Mouse (Mus musculus): ENCODE data around the gene Anxa9. TPM values are rescaled to one million over a fixed set of nuclear protein-coding genes. Genes with fewer than 3 reads are reported as not detected.

The Anxa9 gene
- polyA plus RNA-seq, 1 experiment from 2014 or later, result 0.47 TPM

DNA sequence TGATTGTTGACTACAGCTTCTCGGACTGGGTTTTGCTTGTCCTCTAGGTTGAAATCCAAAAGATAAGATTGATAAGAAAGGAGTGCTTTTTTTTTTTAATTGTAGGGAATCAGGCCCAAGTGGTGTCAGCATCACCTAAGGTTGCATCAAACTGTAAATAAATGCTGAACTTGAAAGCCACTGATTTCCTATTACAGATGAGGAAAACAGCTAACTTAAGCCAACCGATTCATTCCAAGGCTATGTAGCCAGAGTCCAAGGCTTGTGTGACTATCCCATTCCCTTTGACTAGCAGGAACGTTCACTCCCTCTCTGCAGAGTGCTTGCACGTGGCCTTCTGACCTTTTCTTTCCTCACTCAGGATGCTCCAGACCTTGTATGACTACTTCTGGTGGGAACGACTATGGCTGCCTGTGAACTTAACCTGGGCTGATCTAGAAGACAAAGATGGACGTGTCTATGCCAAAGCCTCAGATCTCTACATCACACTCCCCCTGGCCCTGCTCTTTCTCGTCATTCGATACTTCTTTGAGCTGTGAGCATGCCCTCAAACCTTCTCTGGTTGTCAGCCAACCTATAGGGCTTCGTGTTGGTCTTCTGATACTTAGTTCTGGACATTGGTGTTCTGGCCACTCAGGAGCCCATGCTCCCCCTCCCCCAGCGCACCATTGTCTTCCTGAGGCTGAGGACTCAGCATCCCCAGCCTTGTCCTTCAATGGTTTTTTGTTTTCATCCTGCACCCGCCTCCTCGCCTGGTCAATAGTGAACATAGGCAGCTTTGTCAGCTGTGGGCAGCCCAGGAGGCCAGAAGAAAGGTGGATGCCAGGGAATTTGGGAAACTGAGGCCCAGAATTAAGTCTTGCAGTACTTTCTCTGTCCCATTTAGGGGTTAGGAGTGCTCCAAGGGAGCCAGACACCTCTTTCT lies 13.0 kb upstream of the Anxa9 start:
- H3K27me3 ChIP-seq, result no peaks in the 10 kb centered on the region
- no peaks in the 10 kb centered on the region for H3K9me3 ChIP-seq
- no peak overlapping the region for H3K27ac ChIP-seq (replicated peaks)
- no peak for ATAC-seq (replicated peaks)
- peaks cover 26% of the 10 kb centered on the region for H3K4me1 ChIP-seq
- no peak overlapping the region for H3K4me3 ChIP-seq
- no peak overlapping the region for H3K4me2 ChIP-seq (replicated peaks)
- H3K36me3 ChIP-seq, result peaks cover 49% of the 10 kb centered on the region
- no peak overlapping the region for H3K9ac ChIP-seq (replicated peaks)
- 67% methylated on average over 12 of the region's 12 CpGs for WGBS

DNA sequence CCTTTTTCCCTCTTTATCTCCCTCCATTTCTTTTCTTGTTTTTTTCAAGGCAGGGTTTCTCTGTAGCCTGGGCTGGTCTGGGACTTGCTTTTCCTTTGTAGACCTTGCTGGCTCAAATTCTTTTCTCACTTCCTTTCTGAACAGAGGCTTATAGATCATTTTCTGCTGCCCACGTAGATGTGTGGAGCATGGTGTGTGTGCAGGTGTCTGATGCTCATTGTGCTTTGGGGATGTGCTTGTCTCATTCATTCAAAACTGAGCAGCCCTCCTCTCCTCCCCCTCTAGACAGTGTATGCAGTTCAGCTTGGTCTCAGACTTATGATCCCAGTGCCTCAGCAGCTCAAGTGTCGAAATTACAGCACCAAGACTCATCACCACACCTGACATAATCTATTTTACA lies 12.1 kb upstream of the Anxa9 start:
- no peak overlapping the region for H3K9ac ChIP-seq (replicated peaks)
- WGBS, result 66% methylated on average over 2 of the region's 2 CpGs
- no peak overlapping the region for H3K27ac ChIP-seq (replicated peaks)

GRCm38 (mm10) chr3:95318548-95318947 lies 11.6 kb upstream of the Anxa9 start:
- no peaks in the 10 kb centered on the region for H3K9me3 ChIP-seq
- H3K36me3 ChIP-seq, result peaks cover 35% of the 10 kb centered on the region
- H3K27ac ChIP-seq (replicated peaks), result no peak overlapping the region
- no peak overlapping the region for H3K9ac ChIP-seq (replicated peaks)
- no peak overlapping the region for H3K4me3 ChIP-seq
- no peak overlapping the region for H3K4me2 ChIP-seq (replicated peaks)
- H3K4me1 ChIP-seq, result peaks cover 33% of the 10 kb centered on the region
- 36% methylated on average over 6 of the region's 6 CpGs for WGBS
- ATAC-seq (replicated peaks), result no peak
- H3K27me3 ChIP-seq, result no peaks in the 10 kb centered on the region

More for the DNA sequence above, 12.1 kb upstream of the Anxa9 start:
- Histone ChIP-seq H3K4me3 (no peak overlapping the region), H3K27me3 (no peaks in the 10 kb centered on the region), H3K4me1 (peaks cover 32% of the 10 kb centered on the region), H3K36me3 (peaks cover 41% of the 10 kb centered on the region), H3K9me3 (no peaks in the 10 kb centered on the region), H3K4me2 (replicated peaks) (no peak overlapping the region)
- no peak for ATAC-seq (replicated peaks)

DNA sequence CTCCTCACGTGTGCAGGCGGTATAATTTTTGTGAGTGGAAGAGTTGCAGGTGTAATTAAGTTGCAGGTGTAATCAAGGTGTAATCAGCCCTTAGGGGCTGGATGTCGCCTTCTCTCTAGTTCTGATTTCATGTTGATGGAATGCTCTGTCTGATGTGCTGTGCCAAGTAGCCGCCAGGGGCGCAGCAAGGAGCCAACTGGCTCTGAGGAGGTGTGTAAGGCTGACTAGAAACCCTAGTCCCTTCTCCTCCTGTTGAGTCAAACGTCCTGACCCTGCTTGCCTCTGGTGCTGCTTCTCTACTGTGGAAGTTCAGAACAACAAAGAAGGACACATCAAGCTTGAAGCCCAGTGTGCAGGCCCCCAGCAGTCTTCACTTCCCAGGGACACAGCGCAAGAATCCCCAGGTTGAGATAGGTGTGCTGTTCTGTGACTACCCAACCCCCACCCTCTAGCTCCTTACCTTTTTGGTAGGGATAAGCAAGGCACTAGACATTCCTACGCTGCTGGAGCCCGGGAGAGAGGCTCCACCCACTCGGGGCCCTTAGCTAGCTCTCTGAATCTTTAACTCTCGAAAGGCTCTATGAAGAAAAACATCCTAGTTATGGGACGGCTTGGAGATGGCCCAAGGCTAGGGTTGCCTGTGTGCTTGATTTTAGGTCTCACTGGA lies 10.6 kb upstream of the Anxa9 start:
- Histone ChIP-seq H3K9ac (replicated peaks) (no peak overlapping the region), H3K4me3 (no peak overlapping the region), H3K36me3 (peaks cover 26% of the 10 kb centered on the region), H3K27ac (replicated peaks) (no peak overlapping the region), H3K4me1 (peaks cover 33% of the 10 kb centered on the region), H3K9me3 (no peaks in the 10 kb centered on the region), H3K27me3 (no peaks in the 10 kb centered on the region), H3K4me2 (replicated peaks) (no peak overlapping the region)
- no peak for ATAC-seq (replicated peaks)
- 20% methylated on average over 12 of the region's 12 CpGs for WGBS

DNA sequence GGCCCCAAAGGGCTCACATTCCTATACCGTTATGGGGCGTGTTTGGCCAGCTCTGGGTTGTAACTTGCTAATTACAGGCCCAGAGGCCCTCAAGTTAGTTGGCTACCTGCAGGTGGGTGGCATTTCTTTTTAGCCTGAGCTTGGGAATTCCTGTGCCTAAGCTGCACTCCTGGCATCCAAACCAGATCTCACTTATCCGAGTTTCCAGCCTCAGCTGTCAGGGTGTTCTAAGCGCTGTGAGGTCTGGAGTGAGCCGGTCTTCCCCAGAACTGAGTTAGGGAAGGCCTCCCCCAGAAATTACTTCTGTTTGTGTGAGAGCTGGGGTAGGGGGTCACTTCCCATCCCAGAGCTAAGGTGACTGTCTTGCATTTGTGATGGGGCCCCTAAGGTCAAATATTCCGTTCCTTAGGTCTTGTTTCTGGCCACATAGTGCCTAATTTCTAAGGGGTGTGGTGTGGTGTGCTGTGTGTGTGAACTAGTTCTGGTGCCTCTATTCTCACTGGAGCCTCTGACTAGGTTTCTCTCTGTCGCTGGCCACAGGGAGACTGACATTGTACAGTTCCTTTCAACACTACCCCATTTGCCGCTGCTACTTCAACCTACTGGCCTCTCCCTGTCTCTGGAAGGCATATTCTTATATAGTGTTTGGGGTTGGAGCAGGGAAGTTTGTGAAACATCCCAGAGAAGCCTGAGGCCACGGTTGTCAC lies 9.0 kb upstream of the Anxa9 start:
- H3K36me3 ChIP-seq, result peaks cover 10% of the 10 kb centered on the region
- H3K27ac ChIP-seq (replicated peaks), result peak overlapping the region; percentile 90
- H3K4me1 ChIP-seq, result peaks cover 33% of the 10 kb centered on the region
- H3K9ac ChIP-seq (replicated peaks), result peak overlapping the region; percentile 92
- H3K4me3 ChIP-seq, result peak overlapping the region; percentile 85
- peak overlapping the region; percentile 68 for H3K4me2 ChIP-seq (replicated peaks)
- WGBS, result 10% methylated on average over 9 of the region's 9 CpGs
- no peaks in the 10 kb centered on the region for H3K9me3 ChIP-seq
- H3K27me3 ChIP-seq, result no peaks in the 10 kb centered on the region
- ATAC-seq (replicated peaks), result no peak

DNA sequence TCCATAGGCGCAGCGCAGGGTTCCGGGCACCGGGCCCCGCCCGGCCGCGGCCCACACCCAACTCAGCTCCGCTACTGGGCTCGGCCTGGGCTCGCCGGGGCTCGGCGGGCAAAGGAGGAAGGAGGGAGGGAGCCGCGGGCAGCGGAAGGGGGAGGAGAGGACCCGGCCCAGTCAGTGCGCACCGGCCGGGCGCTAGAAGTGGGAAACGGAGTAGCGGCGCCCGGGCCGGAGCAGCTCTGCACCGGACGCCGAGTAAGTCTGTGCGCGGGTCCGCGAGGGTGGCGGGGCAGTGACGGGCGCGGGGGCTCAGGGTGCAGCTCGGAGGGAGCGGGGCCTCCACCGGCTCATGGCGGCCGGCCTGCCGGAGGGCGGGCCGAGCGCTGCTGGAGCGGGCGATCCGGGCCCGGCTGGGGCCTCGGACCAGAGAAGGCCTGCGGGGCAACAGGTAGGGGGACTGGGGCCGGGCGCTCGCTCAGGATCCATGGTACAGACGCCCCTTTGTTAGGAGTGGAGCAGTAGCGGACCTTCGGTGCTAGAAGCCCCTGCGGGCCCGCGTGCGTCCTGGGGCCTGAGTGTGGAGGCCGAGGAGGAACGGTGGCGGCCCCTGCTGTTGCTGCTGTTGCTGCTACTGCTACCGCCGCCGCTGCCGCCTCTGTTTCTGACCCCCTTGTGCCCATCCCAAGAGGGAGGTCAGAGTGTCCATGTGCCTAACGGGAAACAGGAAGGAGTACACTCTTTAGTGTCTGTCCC lies 8.3 kb upstream of the Anxa9 start:
- Histone ChIP-seq H3K4me1 (peaks cover 33% of the 10 kb centered on the region), H3K4me3 (peak overlapping the region; percentile 85), H3K27me3 (no peaks in the 10 kb centered on the region), H3K9ac (replicated peaks) (peak overlapping the region; percentile 92), H3K9me3 (no peaks in the 10 kb centered on the region), H3K4me2 (replicated peaks) (peak overlapping the region; percentile 68), H3K36me3 (peaks cover 3% of the 10 kb centered on the region), H3K27ac (replicated peaks) (peak overlapping the region; percentile 90)
- under 1% methylated on average over 70 of the region's 71 CpGs for WGBS
- peak; percentile 95 for ATAC-seq (replicated peaks)

DNA sequence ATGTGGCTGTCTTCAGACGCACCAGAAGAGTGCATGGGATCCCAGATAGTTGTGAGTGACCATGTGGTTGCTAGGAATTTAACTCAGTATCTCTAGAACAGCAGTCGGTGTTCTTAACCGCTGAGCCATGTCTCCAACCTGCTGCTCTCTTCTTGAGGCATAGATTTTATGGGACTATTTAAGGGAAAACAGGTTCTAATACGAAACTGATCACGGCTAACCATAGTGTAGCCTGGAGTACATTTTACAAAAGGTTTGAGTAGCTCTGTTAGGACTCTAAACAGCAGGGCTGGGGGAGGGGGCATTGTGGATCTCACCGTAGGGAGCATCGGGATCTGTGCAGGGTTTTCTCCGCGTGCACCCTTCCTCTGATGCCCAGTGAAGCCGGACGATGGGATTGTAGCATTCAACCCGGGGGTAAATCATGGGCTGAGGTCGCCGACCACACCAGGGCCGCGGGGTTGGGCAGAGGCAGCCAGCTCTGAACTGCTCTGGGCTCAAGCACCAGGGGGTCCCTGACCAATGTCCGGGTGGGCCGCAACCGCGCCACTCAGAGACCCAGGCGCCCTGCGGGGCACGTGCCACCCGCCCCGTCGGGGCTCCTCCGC lies 7.6 kb upstream of the Anxa9 start, which contains the start of gene Cers2:
Gene Cers2, plus strand, starts transcription at position 306 of the 608 bp plus-strand sequence.
- H3K27ac ChIP-seq (replicated peaks), result peak within 1 kb of the TSS; percentile 90
- peaks cover 33% of the 10 kb centered on the region for H3K4me1 ChIP-seq
- H3K36me3 ChIP-seq, result no peaks in the 10 kb centered on the region
- 3% methylated on average over 27 of the region's 27 CpGs for WGBS
- H3K9me3 ChIP-seq, result no peaks in the 10 kb centered on the region
- H3K27me3 ChIP-seq, result no peaks in the 10 kb centered on the region
- H3K9ac ChIP-seq (replicated peaks), result peak within 1 kb of the TSS; percentile 92
- H3K4me3 ChIP-seq, result peak within 1 kb of the TSS; percentile 85
- ATAC-seq (replicated peaks), result peak; percentile 22
- H3K4me2 ChIP-seq (replicated peaks), result peak within 1 kb of the TSS; percentile 68

- peak overlapping the region; percentile 85; the same call in 1 of the 2 replicates for H3K4me3 ChIP-seq
- no peak for ATAC-seq (replicated peaks)
- peak overlapping the region; percentile 68 for H3K4me2 ChIP-seq (replicated peaks)
- WGBS, result 71% methylated on average over 6 of the region's 6 CpGs
- no peaks in the 10 kb centered on the region for H3K9me3 ChIP-seq
- no peaks in the 10 kb centered on the region for H3K27me3 ChIP-seq
- H3K9ac ChIP-seq (replicated peaks), result no peak overlapping the region
- no peaks in the 10 kb centered on the region for H3K36me3 ChIP-seq
- peaks cover 33% of the 10 kb centered on the region for H3K4me1 ChIP-seq
- peak overlapping the region; percentile 90 for H3K27ac ChIP-seq (replicated peaks)
Observed at GRCm38 (mm10) chr3:95314075-95314474, 7.1 kb upstream of the Anxa9 start.

DNA sequence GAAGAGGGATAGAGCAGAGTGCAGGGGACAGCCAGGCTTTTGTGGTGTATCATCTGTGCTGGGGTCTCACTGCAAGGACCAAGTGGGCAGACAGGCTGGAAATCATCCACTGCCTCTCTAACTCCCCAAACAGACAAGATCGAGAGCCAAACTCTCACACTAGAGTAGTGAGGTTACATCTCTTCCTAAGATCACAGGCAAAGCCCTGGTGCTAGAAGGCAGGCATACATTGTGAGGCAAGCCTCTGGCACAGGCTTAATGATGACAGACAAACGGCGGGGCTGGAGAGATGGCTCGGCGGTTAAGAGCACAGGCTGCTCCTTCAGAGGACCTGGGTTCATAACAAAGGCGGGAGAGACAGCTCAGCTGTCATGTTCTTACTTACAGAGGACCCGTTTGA lies 6.5 kb upstream of the Anxa9 start:
- no peak overlapping the region for H3K9ac ChIP-seq (replicated peaks)
- no peak overlapping the region for H3K4me2 ChIP-seq (replicated peaks)
- H3K27ac ChIP-seq (replicated peaks), result no peak overlapping the region
- no peaks in the 10 kb centered on the region for H3K36me3 ChIP-seq
- peaks cover 28% of the 10 kb centered on the region for H3K4me1 ChIP-seq
- 41% methylated on average over 7 of the region's 7 CpGs for WGBS
- H3K4me3 ChIP-seq, result no peak overlapping the region
- no peaks in the 10 kb centered on the region for H3K9me3 ChIP-seq
- no peak for ATAC-seq (replicated peaks)
- no peaks in the 10 kb centered on the region for H3K27me3 ChIP-seq

- Histone ChIP-seq H3K4me2 (replicated peaks) (no peak overlapping the region), H3K27me3 (no peaks in the 10 kb centered on the region), H3K4me1 (peaks cover 25% of the 10 kb centered on the region), H3K27ac (replicated peaks) (no peak overlapping the region), H3K9ac (replicated peaks) (no peak overlapping the region), H3K9me3 (no peaks in the 10 kb centered on the region), H3K4me3 (no peak overlapping the region), H3K36me3 (no peaks in the 10 kb centered on the region)
- ATAC-seq (replicated peaks), result no peak
- WGBS, result 88% methylated on average over 6 of the region's 6 CpGs
Observed at GRCm38 (mm10) chr3:95312623-95313022, 5.6 kb upstream of the Anxa9 start.

Measured in forebrain, embryonic 15.5 days (tissue).